Mouse (Mus musculus): ENCODE measurements around the gene Tfdp2. TPM values are rescaled to one million over a fixed set of nuclear protein-coding genes. Genes with fewer than 3 reads are reported as not detected.
"Not testable (repeated sequence)": the region's sequence is repeated elsewhere in the genome, so short reads cannot be mapped to it uniquely, and the experiment has no call there.

The Tfdp2 gene
- polyA plus RNA-seq, 1 experiment from 2014 or later, result 44.2 TPM

GRCm38 (mm10) chr9:96348885-96349284, 152.8 kb downstream of the Tfdp2 start:
- no peak for ATAC-seq (ENCODE audit: insufficient number of reproducible peaks, low FRiP score)
- Histone ChIP-seq H3K9me3 (replicated peaks) (no peaks in the 10 kb centered on the region), H3K27me3 (replicated peaks) (no peaks in the 10 kb centered on the region), H3K4me1 (replicated peaks) (peaks cover 31% of the 10 kb centered on the region), H3K36me3 (peaks cover 21% of the 10 kb centered on the region), H3K4me2 (no peak overlapping the region), H3K4me3 (no peak overlapping the region), H3K9ac (peak overlapping the region; percentile 2; the same call in 1 of the 2 replicates), H3K27ac (ENCODE audit: poor library complexity, severe bottlenecking) (0 out of 2 replicates have a peak overlapping the region, but pooled peaks have one; percentile 33)
- WGBS, result 51% methylated on average over 5 of the region's 5 CpGs

- H3K9ac ChIP-seq, result no peak overlapping the region
- 27% methylated on average over 4 of the region's 4 CpGs for WGBS
- no peak overlapping the region for H3K4me3 ChIP-seq
- no peak; the same call in 1 of the 2 replicates for ATAC-seq (ENCODE audit: insufficient number of reproducible peaks, low FRiP score)
- peaks cover 14% of the 10 kb centered on the region for H3K36me3 ChIP-seq
- no peak overlapping the region for H3K4me2 ChIP-seq
- H3K27me3 ChIP-seq (replicated peaks), result no peaks in the 10 kb centered on the region
- peak overlapping the region; percentile 11; the same call in 1 of the 2 replicates for H3K27ac ChIP-seq (ENCODE audit: poor library complexity, severe bottlenecking)
- H3K9me3 ChIP-seq (replicated peaks), result no peaks in the 10 kb centered on the region
- H3K4me1 ChIP-seq (replicated peaks), result peaks cover 35% of the 10 kb centered on the region
Observed at GRCm38 (mm10) chr9:96350010-96350409, 153.9 kb downstream of the Tfdp2 start.

GRCm38 (mm10) chr9:96350476-96350875, 154.4 kb downstream of the Tfdp2 start:
- no peak overlapping the region for H3K4me2 ChIP-seq
- no peak for ATAC-seq (ENCODE audit: insufficient number of reproducible peaks, low FRiP score)
- H3K27ac ChIP-seq (ENCODE audit: poor library complexity, severe bottlenecking), result peak overlapping the region; percentile 11; the same call in 1 of the 2 replicates
- 56% methylated on average over 3 of the region's 3 CpGs for WGBS
- no peak overlapping the region for H3K4me3 ChIP-seq
- no peaks in the 10 kb centered on the region for H3K9me3 ChIP-seq (replicated peaks)
- H3K4me1 ChIP-seq (replicated peaks), result peaks cover 35% of the 10 kb centered on the region
- H3K27me3 ChIP-seq (replicated peaks), result no peaks in the 10 kb centered on the region
- no peak overlapping the region for H3K9ac ChIP-seq
- peaks cover 13% of the 10 kb centered on the region for H3K36me3 ChIP-seq

GRCm38 (mm10) chr9:96351771-96352170, 155.7 kb downstream of the Tfdp2 start:
- not testable (repeated sequence) for ATAC-seq (ENCODE audit: insufficient number of reproducible peaks, low FRiP score); H3K4me3 ChIP-seq; H3K4me2 ChIP-seq; H3K9ac ChIP-seq; H3K27me3 ChIP-seq (replicated peaks); H3K27ac ChIP-seq (ENCODE audit: poor library complexity, severe bottlenecking); H3K9me3 ChIP-seq (replicated peaks); H3K36me3 ChIP-seq
- WGBS, result 88% methylated on average over 6 of the region's 6 CpGs
- peaks cover 35% of the 10 kb centered on the region for H3K4me1 ChIP-seq (replicated peaks)

- no peak for ATAC-seq (ENCODE audit: insufficient number of reproducible peaks, low FRiP score)
- Histone ChIP-seq H3K9me3 (replicated peaks) (no peaks in the 10 kb centered on the region), H3K4me2 (no peak overlapping the region), H3K9ac (0 out of 2 replicates have a peak overlapping the region, but pooled peaks have one; percentile 27), H3K36me3 (peaks cover 14% of the 10 kb centered on the region), H3K4me1 (replicated peaks) (peaks cover 41% of the 10 kb centered on the region), H3K4me3 (no peak overlapping the region), H3K27ac (ENCODE audit: poor library complexity, severe bottlenecking) (peak overlapping the region; percentile 64), H3K27me3 (replicated peaks) (no peaks in the 10 kb centered on the region)
- 78% methylated on average over 12 of the region's 12 CpGs for WGBS
Observed at GRCm38 (mm10) chr9:96353121-96353769, 157.2 kb downstream of the Tfdp2 start.

- 28% methylated on average over 8 of the region's 8 CpGs for WGBS
- ATAC-seq (ENCODE audit: insufficient number of reproducible peaks, low FRiP score), result no peak
- H3K9ac ChIP-seq, result peak overlapping the region; percentile 43; the same call in 1 of the 2 replicates
- H3K4me3 ChIP-seq, result no peak overlapping the region
- H3K27me3 ChIP-seq (replicated peaks), result no peaks in the 10 kb centered on the region
- H3K9me3 ChIP-seq (replicated peaks), result no peaks in the 10 kb centered on the region
- H3K36me3 ChIP-seq, result peaks cover 19% of the 10 kb centered on the region
- peak overlapping the region; percentile 41 for H3K4me2 ChIP-seq
- peaks cover 41% of the 10 kb centered on the region for H3K4me1 ChIP-seq (replicated peaks)
- H3K27ac ChIP-seq (ENCODE audit: poor library complexity, severe bottlenecking), result peak overlapping the region; percentile 47
Observed at GRCm38 (mm10) chr9:96353799-96354198, 157.7 kb downstream of the Tfdp2 start.

GRCm38 (mm10) chr9:96360056-96360455, 164.0 kb downstream of the Tfdp2 start:
- WGBS, result 87% methylated on average over 3 of the region's 3 CpGs
- Histone ChIP-seq H3K4me3 (no peak overlapping the region), H3K27ac (ENCODE audit: poor library complexity, severe bottlenecking) (no peak overlapping the region), H3K27me3 (replicated peaks) (no peaks in the 10 kb centered on the region), H3K4me2 (no peak overlapping the region), H3K9ac (no peak overlapping the region), H3K4me1 (replicated peaks) (peaks cover 27% of the 10 kb centered on the region), H3K36me3 (0 out of 2 replicates have a peak, but pooled peaks cover 10% of the 10 kb centered on the region), H3K9me3 (replicated peaks) (no peaks in the 10 kb centered on the region)
- ATAC-seq (ENCODE audit: insufficient number of reproducible peaks, low FRiP score), result no peak

- Histone ChIP-seq H3K4me3 (peak overlapping the region; percentile 97), H3K27ac (ENCODE audit: poor library complexity, severe bottlenecking) (peak overlapping the region; percentile 99), H3K9ac (peak overlapping the region; percentile 92), H3K9me3 (replicated peaks) (no peaks in the 10 kb centered on the region), H3K36me3 (0 out of 2 replicates have a peak, but pooled peaks cover 1% of the 10 kb centered on the region), H3K4me1 (replicated peaks) (peaks cover 21% of the 10 kb centered on the region), H3K4me2 (peak overlapping the region; percentile 70), H3K27me3 (replicated peaks) (no peaks in the 10 kb centered on the region)
- 3% methylated on average over 64 of the region's 64 CpGs for WGBS
- ATAC-seq (ENCODE audit: insufficient number of reproducible peaks, low FRiP score), result peak; percentile 74
Observed at GRCm38 (mm10) chr9:96363581-96364140, 167.6 kb downstream of the Tfdp2 start.

GRCm38 (mm10) chr9:96364141-96364838, 168.2 kb downstream of the Tfdp2 start, which contains the start of gene Atp1b3:
Gene Atp1b3, minus strand, starts transcription at chr9:96364442.
- H3K9me3 ChIP-seq (replicated peaks), result no peaks in the 10 kb centered on the region
- no peaks in the 10 kb centered on the region for H3K36me3 ChIP-seq
- H3K9ac ChIP-seq, result peak within 1 kb of the TSS; percentile 92
- ATAC-seq (ENCODE audit: insufficient number of reproducible peaks, low FRiP score), result peak; percentile 98
- H3K4me1 ChIP-seq (replicated peaks), result peaks cover 21% of the 10 kb centered on the region
- under 1% methylated on average over 81 of the region's 81 CpGs for WGBS
- no peaks in the 10 kb centered on the region for H3K27me3 ChIP-seq (replicated peaks)
- peak within 1 kb of the TSS; percentile 99 for H3K27ac ChIP-seq (ENCODE audit: poor library complexity, severe bottlenecking)
- H3K4me3 ChIP-seq, result peak within 1 kb of the TSS; percentile 97
- peak within 1 kb of the TSS; percentile 70 for H3K4me2 ChIP-seq

- Histone ChIP-seq H3K4me3 (no peak overlapping the region), H3K9ac (no peak overlapping the region), H3K36me3 (no peaks in the 10 kb centered on the region), H3K4me1 (replicated peaks) (peaks cover 26% of the 10 kb centered on the region), H3K27ac (ENCODE audit: poor library complexity, severe bottlenecking) (no peak overlapping the region), H3K9me3 (replicated peaks) (no peaks in the 10 kb centered on the region), H3K27me3 (replicated peaks) (no peaks in the 10 kb centered on the region), H3K4me2 (no peak overlapping the region)
- ATAC-seq (ENCODE audit: insufficient number of reproducible peaks, low FRiP score), result no peak
- WGBS, result 70% methylated on average over 6 of the region's 6 CpGs
Observed at GRCm38 (mm10) chr9:96365271-96365872, 169.3 kb downstream of the Tfdp2 start.
